ENCODE assay signal across 9 mouse cellular contexts in genomic region chr11:4123922-4124321, GRCm38 (mm10). TPM values are rescaled to one million over a fixed set of nuclear protein-coding genes. Genes with fewer than 3 reads are reported as not detected.
DNase-seq lines count a peak whose midpoint lies in the region; ATAC-seq lines count a peak whose summit lies in the region.
"Had no signal": no experiment of that assay in that cellular context is flagged by ENCODE, and none has a peak within 500 bp of the region (broad histone marks: within the 10 kb centered on the region; RNA-seq: fewer than 3 reads in every experiment).

No protein-coding gene starts in this region.

- H3K4me1 ChIP-seq in forebrain, embryonic 11.5 days (replicated peaks; ENCODE audit: control insufficient read depth, insufficient read depth, low read length): no peaks in the 10 kb centered on the region
- H3K4me1 ChIP-seq in forebrain, embryonic 10.5 days: peaks cover 3% of the 10 kb centered on the region
- H3K4me1 ChIP-seq in embryonic facial prominence, embryonic 10.5 days: peaks cover under 1% of the 10 kb centered on the region; the same call in 1 of the 2 replicates
- H3K4me1 ChIP-seq in midbrain, embryonic 15.5 days: no peaks in the 10 kb centered on the region; the same call in 1 of the 2 replicates
- H3K4me1 ChIP-seq: neural tube, embryonic 12.5 days had no signal

- H3K36me3 ChIP-seq in forebrain, embryonic 11.5 days (ENCODE audit: control insufficient read depth, insufficient read depth, low read length): no peaks in the 10 kb centered on the region
- H3K36me3 ChIP-seq in forebrain, embryonic 10.5 days (replicated peaks): no peaks in the 10 kb centered on the region
- H3K36me3 ChIP-seq in embryonic facial prominence, embryonic 10.5 days (replicated peaks): no peaks in the 10 kb centered on the region
- no peaks in the 10 kb centered on the region for H3K36me3 ChIP-seq in midbrain, embryonic 15.5 days (replicated peaks)
- H3K36me3 ChIP-seq: neural tube, embryonic 12.5 days had no signal

- no peaks in the 10 kb centered on the region for H3K27me3 ChIP-seq in forebrain, embryonic 11.5 days (ENCODE audit: control insufficient read depth, insufficient read depth, low read length)
- H3K27me3 ChIP-seq in forebrain, embryonic 10.5 days (ENCODE audit: poor library complexity, severe bottlenecking): peaks cover 22% of the 10 kb centered on the region
- peaks cover 23% of the 10 kb centered on the region for H3K27me3 ChIP-seq in embryonic facial prominence, embryonic 10.5 days (replicated peaks; ENCODE audit: low read depth, poor library complexity, severe bottlenecking)
- H3K27me3 ChIP-seq in midbrain, embryonic 15.5 days (replicated peaks): no peaks in the 10 kb centered on the region
- H3K27me3 ChIP-seq: neural tube, embryonic 12.5 days had no signal

- 55% methylated on average over 5 of the region's 5 CpGs for WGBS in forebrain, embryonic 11.5 days
- 72% methylated on average over 5 of the region's 5 CpGs for WGBS in forebrain, embryonic 10.5 days
- WGBS in embryonic facial prominence, embryonic 10.5 days: 62% methylated on average over 5 of the region's 5 CpGs
- 59% methylated on average over 5 of the region's 5 CpGs for WGBS in midbrain, embryonic 15.5 days

- no peak for ATAC-seq in forebrain, embryonic 11.5 days (replicated peaks; ENCODE audit: low FRiP score)
- ATAC-seq in midbrain, embryonic 15.5 days (replicated peaks): no peak

- H3K4me2 ChIP-seq in forebrain, embryonic 11.5 days (ENCODE audit: low read depth, low read length, severe bottlenecking): no peak overlapping the region
- H3K4me2 ChIP-seq in midbrain, embryonic 15.5 days: no peak overlapping the region
- H3K4me2 ChIP-seq: neural tube, embryonic 12.5 days had no signal

- H3K4me3 ChIP-seq in forebrain, embryonic 11.5 days (ENCODE audit: low read depth, low read length): no peak overlapping the region
- H3K4me3 ChIP-seq in forebrain, embryonic 10.5 days: no peak overlapping the region
- no peak overlapping the region for H3K4me3 ChIP-seq in embryonic facial prominence, embryonic 10.5 days
- H3K4me3 ChIP-seq in midbrain, embryonic 15.5 days: no peak overlapping the region
- H3K4me3 ChIP-seq: neural tube, embryonic 12.5 days had no signal

- no peak overlapping the region for H3K27ac ChIP-seq in forebrain, embryonic 11.5 days (ENCODE audit: low read depth, low read length)
- H3K27ac ChIP-seq in forebrain, embryonic 10.5 days: no peak overlapping the region
- H3K27ac ChIP-seq in embryonic facial prominence, embryonic 10.5 days (replicated peaks): no peak overlapping the region
- H3K27ac ChIP-seq in midbrain, embryonic 15.5 days: no peak overlapping the region
- H3K27ac ChIP-seq: neural tube, embryonic 12.5 days had no signal

- peak; percentile 71 for DNase-seq in forebrain, embryonic 11.5 days (ENCODE audit: low spot score)
- DNase-seq in forebrain, embryonic 10.5 days (ENCODE audit: extremely low spot score, low spot score): no peak
- peak; percentile 34 to 54 for DNase-seq in right cerebral cortex, adult 2 months (ENCODE audit: low spot score in 2 of 2)
- no peak for DNase-seq in right cerebral cortex, postnatal 4 days
- peak; percentile 50 for DNase-seq in embryonic facial prominence, embryonic 10.5 days (ENCODE audit: low spot score)
- peak; percentile 77 for DNase-seq in lung, postnatal 36 days
- no peak for DNase-seq in neural tube, embryonic 10.5 days (ENCODE audit: extremely low spot score, low spot score)

- H3K9me3 ChIP-seq in forebrain, embryonic 11.5 days (ENCODE audit: control insufficient read depth, low read length): no peaks in the 10 kb centered on the region
- H3K9me3 ChIP-seq in forebrain, embryonic 10.5 days: peaks cover 13% of the 10 kb centered on the region; the same call in 1 of the 2 replicates
- peaks cover 6% of the 10 kb centered on the region; the same call in 1 of the 2 replicates for H3K9me3 ChIP-seq in embryonic facial prominence, embryonic 10.5 days
- no peaks in the 10 kb centered on the region for H3K9me3 ChIP-seq in midbrain, embryonic 15.5 days

- no peak overlapping the region for H3K9ac ChIP-seq in forebrain, embryonic 11.5 days (ENCODE audit: low read length)
- H3K9ac ChIP-seq in midbrain, embryonic 15.5 days: no peak overlapping the region
- H3K9ac ChIP-seq: neural tube, embryonic 12.5 days had no signal

RNA-seq across cellular contexts. Expression of gene Sec14l2, which starts 0.7 kb away (rescaled TPM):
- polyA plus RNA-seq in forebrain, embryonic 11.5 days (2014; fragmentation: Nextera tagmentation; extraction: Ambion mirVana): 2.1 TPM in 2 replicates
- polyA plus RNA-seq in forebrain, embryonic 10.5 days (2016; fragmentation: Nextera tagmentation; extraction: Ambion mirVana): 3.0 and 3.5 TPM in 2 replicates
- 1.7 and 2.0 TPM in 2 replicates for polyA plus RNA-seq in embryonic facial prominence, embryonic 10.5 days (2016; fragmentation: Nextera tagmentation; extraction: Ambion mirVana)
- polyA plus RNA-seq in midbrain, embryonic 15.5 days (2015; fragmentation: Nextera tagmentation; extraction: Ambion mirVana): 4.0 TPM in 2 replicates

RNA-seq across cellular contexts. Expression of gene Rnf215, which starts 11.1 kb away (rescaled TPM):
- 25.0 and 31.4 TPM in 2 replicates for polyA plus RNA-seq in forebrain, embryonic 11.5 days (2014; fragmentation: Nextera tagmentation; extraction: Ambion mirVana)
- polyA plus RNA-seq in forebrain, embryonic 10.5 days (2016; fragmentation: Nextera tagmentation; extraction: Ambion mirVana): 19.1 and 19.7 TPM in 2 replicates
- 21.2 and 22.8 TPM in 2 replicates for polyA plus RNA-seq in embryonic facial prominence, embryonic 10.5 days (2016; fragmentation: Nextera tagmentation; extraction: Ambion mirVana)
- 55.3 and 55.4 TPM in 2 replicates for polyA plus RNA-seq in midbrain, embryonic 15.5 days (2015; fragmentation: Nextera tagmentation; extraction: Ambion mirVana)

RNA-seq across cellular contexts. Expression of gene Mtfp1, which starts 28.7 kb away (rescaled TPM):
- polyA plus RNA-seq in forebrain, embryonic 11.5 days (2014; fragmentation: Nextera tagmentation; extraction: Ambion mirVana): 7.9 and 8.9 TPM in 2 replicates
- 13.7 and 14.4 TPM in 2 replicates for polyA plus RNA-seq in forebrain, embryonic 10.5 days (2016; fragmentation: Nextera tagmentation; extraction: Ambion mirVana)
- polyA plus RNA-seq in embryonic facial prominence, embryonic 10.5 days (2016; fragmentation: Nextera tagmentation; extraction: Ambion mirVana): 14.6 and 15.6 TPM in 2 replicates
- 9.3 and 12.8 TPM in 2 replicates for polyA plus RNA-seq in midbrain, embryonic 15.5 days (2015; fragmentation: Nextera tagmentation; extraction: Ambion mirVana)

RNA-seq across cellular contexts. Expression of gene Ccdc157, which starts 36.2 kb away (rescaled TPM):
- polyA plus RNA-seq in forebrain, embryonic 11.5 days (2014; fragmentation: Nextera tagmentation; extraction: Ambion mirVana): 5.3 and 5.9 TPM in 2 replicates
- polyA plus RNA-seq in forebrain, embryonic 10.5 days (2016; fragmentation: Nextera tagmentation; extraction: Ambion mirVana): 6.5 and 7.8 TPM in 2 replicates
- 7.2 and 8.0 TPM in 2 replicates for polyA plus RNA-seq in embryonic facial prominence, embryonic 10.5 days (2016; fragmentation: Nextera tagmentation; extraction: Ambion mirVana)
- polyA plus RNA-seq in midbrain, embryonic 15.5 days (2015; fragmentation: Nextera tagmentation; extraction: Ambion mirVana): 9.0 and 10.3 TPM in 2 replicates

RNA-seq across cellular contexts. Expression of gene Sf3a1, which starts 36.2 kb away (rescaled TPM):
- polyA plus RNA-seq in forebrain, embryonic 11.5 days (2014; fragmentation: Nextera tagmentation; extraction: Ambion mirVana): 107 and 108 TPM in 2 replicates
- 103 and 104 TPM in 2 replicates for polyA plus RNA-seq in forebrain, embryonic 10.5 days (2016; fragmentation: Nextera tagmentation; extraction: Ambion mirVana)
- 102 and 105 TPM in 2 replicates for polyA plus RNA-seq in embryonic facial prominence, embryonic 10.5 days (2016; fragmentation: Nextera tagmentation; extraction: Ambion mirVana)
- 53.7 and 57.5 TPM in 2 replicates for polyA plus RNA-seq in midbrain, embryonic 15.5 days (2015; fragmentation: Nextera tagmentation; extraction: Ambion mirVana)

Comparison
In these comparisons a context has a peak if more than half of its experiments do, and no peak if none do; other contexts are left out.
1. DNase-seq: peak in forebrain, embryonic 11.5 days (single experiment), right cerebral cortex, adult 2 months (2 of 2), embryonic facial prominence, embryonic 10.5 days (single experiment) and lung, postnatal 36 days (single experiment); none in forebrain, embryonic 10.5 days (single experiment), right cerebral cortex, postnatal 4 days (single experiment) and neural tube, embryonic 10.5 days (single experiment).